Mouse (Mus musculus) frontal cortex, postnatal 25 days (tissue): Measurements from ENCODE around the gene Gm49425.

Experiments
- DNase-seq, 2 experiments: peaks; one replicate each; pipeline ENCODE4 v3.0.0; 2022; ENCODE audit warnings: low spot score in 2 of 2

Gm49425 gene

GRCm38 (mm10) chr15:101491431-101491830 is 25.6 kb downstream of the Gm49425 start, which contains the start of gene Krt83:
Krt83 (minus strand) TSS chr15:101491512.
- DNase-seq, result no peak

- peak; percentile 9 to 39 for DNase-seq
These were observed 31.0 kb downstream of the Gm49425 start for GRCm38 (mm10) chr15:101485911-101486635.

- no peak for DNase-seq
These were observed 32.1 kb downstream of the Gm49425 start for GRCm38 (mm10) chr15:101484939-101485338.

- DNase-seq, result no peak
These were observed 33.4 kb downstream of the Gm49425 start for GRCm38 (mm10) chr15:101483646-101484045.

GRCm38 (mm10) chr15:101482056-101482455 is 35.0 kb downstream of the Gm49425 start:
- DNase-seq, result no peak

- DNase-seq, result no peak
These were observed 37.4 kb downstream of the Gm49425 start for GRCm38 (mm10) chr15:101479666-101480060.

GRCm38 (mm10) chr15:101479007-101479665 is 37.9 kb downstream of the Gm49425 start:
- peak; percentile 19 to 30 for DNase-seq

- no peak for DNase-seq
These were observed 44.0 kb downstream of the Gm49425 start, which contains the start of gene Krt86 for GRCm38 (mm10) chr15:101472952-101473528. Krt86 (plus strand) TSS chr15:101473478.

- no peak for DNase-seq
These were observed 48.0 kb downstream of the Gm49425 start for GRCm38 (mm10) chr15:101469093-101469492.
